Mouse (Mus musculus): Measurements from ENCODE around the gene Pomt2.

GRCm38 (mm10) chr12:87093671-87094070 is 54.1 kb downstream of the Pomt2 start:
- TF ChIP-seq CTCF (IDR thresholded peaks at IDR 0.05; ENCODE audit: borderline replicate concordance, control insufficient read depth, extremely low read depth, insufficient read depth, low read length, poor library complexity) (no peak), POLR2A (IDR thresholded peaks at IDR 0.05; ENCODE audit: control insufficient read depth, extremely low read depth, insufficient read depth, low read length, poor library complexity) (no peak)
